Mouse (Mus musculus) C2C12 (cell line): ENCODE measurements around the gene Il21r. TPM values are rescaled to one million over a fixed set of nuclear protein-coding genes. Genes with fewer than 3 reads are reported as not detected.

Source experiments
- H3K27me3 ChIP-seq: one replicate; pipeline ENCODE4 v1.6.1; 2011; ENCODE audit not compliant: control insufficient read depth, insufficient read depth, insufficient read length
- H3K36me3 ChIP-seq: one replicate; pipeline ENCODE4 v1.6.1; 2011; ENCODE audit not compliant: control insufficient read depth, insufficient read depth
- H3K4me3 ChIP-seq: one replicate; pipeline ENCODE4 v1.5.1; 2011; ENCODE audit warnings: mild to moderate bottlenecking, control low read depth; ENCODE audit not compliant: poor library complexity, insufficient read depth, severe bottlenecking
- H3K79me2 ChIP-seq: one replicate; pipeline ENCODE4 v1.6.1; 2011; ENCODE audit not compliant: control insufficient read depth, insufficient read depth
- H3K79me3 ChIP-seq: one replicate; pipeline ENCODE4 v1.6.1; 2011; ENCODE audit warnings: low read depth, control low read depth
- H3ac ChIP-seq: one replicate; pipeline ENCODE3; 2011; ENCODE audit warnings: low read depth; ENCODE audit not compliant: control insufficient read depth, insufficient read length
- CEBPB ChIP-seq: IDR thresholded peaks from one replicate; pipeline ENCODE4 v1.6.1; 2011; ENCODE audit warnings: low read depth, mild to moderate bottlenecking, control low read depth, moderate library complexity
- CTCF ChIP-seq: IDR thresholded peaks from one replicate; pipeline ENCODE4 v1.5.1; 2011; ENCODE audit not compliant: control insufficient read depth, insufficient read depth, insufficient read length
- FOSL1 ChIP-seq: IDR thresholded peaks from one replicate; pipeline ENCODE4 v1.8.0; 2011; ENCODE audit warnings: mild to moderate bottlenecking, low read length; ENCODE audit not compliant: poor library complexity, insufficient read depth, severe bottlenecking
- MAX ChIP-seq: IDR thresholded peaks from one replicate; pipeline ENCODE4 v1.6.1; 2011; ENCODE audit warnings: mild to moderate bottlenecking, control low read depth
- MYOD1 ChIP-seq: IDR thresholded peaks from one replicate; pipeline ENCODE4 v1.6.1; 2011; ENCODE audit warnings: low read depth; ENCODE audit not compliant: control insufficient read depth, insufficient read length
- MYOG ChIP-seq: IDR thresholded peaks from one replicate; pipeline ENCODE4 v1.6.1; 2011; ENCODE audit not compliant: control insufficient read depth, insufficient read length; ENCODE audit errors: extremely low read depth
- USF1 ChIP-seq: IDR thresholded peaks from one replicate; pipeline ENCODE4 v1.6.1; 2011; ENCODE audit warnings: low read depth, mild to moderate bottlenecking, control low read depth, moderate library complexity
- polyA plus RNA-seq: library from polyadenylated mRNA; unstranded; fragments of >200 nt; fragmentation: generic; extraction: Trizol; gene quantifications from one replicate; pipeline ENCODE4 v1.2.1, GENCODE M21; 2012; ENCODE audit warnings: missing spikeins

Gene Il21r
- polyA plus RNA-seq, 1 experiment, result 0.35 TPM

DNA sequence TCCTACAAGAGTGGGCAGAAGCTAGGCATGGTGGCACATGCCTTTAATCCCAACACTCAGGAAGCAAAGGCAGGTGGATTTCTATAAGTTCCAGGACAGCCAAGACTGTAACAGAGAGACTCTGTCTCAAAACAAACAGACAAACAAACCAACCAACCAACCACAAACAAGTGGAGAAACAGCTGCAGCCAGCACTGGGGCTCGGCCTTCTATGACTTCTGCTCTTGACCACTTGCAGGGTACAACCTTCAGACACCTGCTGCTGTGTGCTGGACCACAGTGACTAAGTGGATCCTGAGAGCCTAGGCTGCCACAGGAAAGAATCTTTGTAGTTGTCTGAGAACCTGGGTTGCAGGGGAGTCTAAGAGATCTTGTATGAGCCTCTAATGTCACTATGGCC, 45.8 kb downstream of the Il21r start:
- H3ac ChIP-seq, result no peak overlapping the region
- TF ChIP-seq MYOG, result no peak
- no peak for TF ChIP-seq MYOD1
- TF ChIP-seq CEBPB, result no peak
- no peak for TF ChIP-seq USF1
- no peak for TF ChIP-seq FOSL1
- no peak for TF ChIP-seq CTCF
- TF ChIP-seq MAX, result no peak
- H3K4me3 ChIP-seq, result no peak overlapping the region
- no peaks in the 10 kb centered on the region for H3K79me3 ChIP-seq
- peaks cover 37% of the 10 kb centered on the region for H3K36me3 ChIP-seq
- H3K79me2 ChIP-seq, result no peaks in the 10 kb centered on the region
- no peaks in the 10 kb centered on the region for H3K27me3 ChIP-seq

DNA sequence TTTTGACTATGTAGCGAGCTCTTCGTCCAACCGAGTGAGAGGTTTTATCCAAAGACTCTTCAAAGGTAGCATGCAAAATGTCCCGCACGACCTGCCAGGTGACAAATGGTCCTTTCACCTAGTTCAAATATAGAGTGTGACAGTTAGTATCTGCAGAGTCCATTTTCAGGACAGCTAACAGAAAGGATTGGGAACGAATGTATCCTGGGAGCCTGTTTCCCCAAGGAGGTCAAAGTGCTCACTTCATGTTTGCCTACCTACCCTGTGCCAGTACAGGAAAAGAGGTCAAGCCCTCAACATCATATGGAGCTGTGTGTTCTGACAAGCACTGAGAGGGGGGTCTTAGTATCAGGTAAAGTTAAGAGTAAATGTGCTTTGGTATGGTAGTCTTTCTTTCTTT, 54.3 kb downstream of the Il21r start:
- H3K27me3 ChIP-seq, result no peaks in the 10 kb centered on the region
- no peaks in the 10 kb centered on the region for H3K79me3 ChIP-seq
- no peak overlapping the region for H3ac ChIP-seq
- TF ChIP-seq MYOG, result no peak
- no peak for TF ChIP-seq USF1
- TF ChIP-seq CEBPB, result no peak
- TF ChIP-seq MAX, result no peak
- no peak for TF ChIP-seq CTCF
- TF ChIP-seq MYOD1, result no peak
- TF ChIP-seq FOSL1, result no peak
- no peaks in the 10 kb centered on the region for H3K79me2 ChIP-seq
- no peak overlapping the region for H3K4me3 ChIP-seq
- peaks cover 64% of the 10 kb centered on the region for H3K36me3 ChIP-seq

DNA sequence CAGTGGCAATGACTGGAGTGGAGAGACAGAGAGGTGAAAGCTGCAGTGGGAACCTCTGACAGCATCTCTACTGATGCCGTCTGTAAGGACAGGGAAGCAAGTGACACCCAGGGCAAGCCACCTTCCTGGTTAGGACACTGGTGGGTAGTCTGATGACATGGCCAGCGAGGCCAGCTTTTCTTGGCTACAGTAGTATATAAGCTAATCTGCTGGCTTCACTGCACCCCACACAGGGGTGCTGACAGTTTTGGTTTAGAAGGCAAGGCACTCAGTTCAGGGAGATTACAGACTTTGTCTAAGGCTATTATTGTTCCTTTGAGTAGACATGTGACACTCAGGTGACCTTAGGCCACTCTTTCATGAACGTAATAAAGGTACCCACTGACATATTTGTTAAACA, 60.4 kb downstream of the Il21r start:
- H3K79me2 ChIP-seq, result no peaks in the 10 kb centered on the region
- H3ac ChIP-seq, result no peak overlapping the region

DNA sequence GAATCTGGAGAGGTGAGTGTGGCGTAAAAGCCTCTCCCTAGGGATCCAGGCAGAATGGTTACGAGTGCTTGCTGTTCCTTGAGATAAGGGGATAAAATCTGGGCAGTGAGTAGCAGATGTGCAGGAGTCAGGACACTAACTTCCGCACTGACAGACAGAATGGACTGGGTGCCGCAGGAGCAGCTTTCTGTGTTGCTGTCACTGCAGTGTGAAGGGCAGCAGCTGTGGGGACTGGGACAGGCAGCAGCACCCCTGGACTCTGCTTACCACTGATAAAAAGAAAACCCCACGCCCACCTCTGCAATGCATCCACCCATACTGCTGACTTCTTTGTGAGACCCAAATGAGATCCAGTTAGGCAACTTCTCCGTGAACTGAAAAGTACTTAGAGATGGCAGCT, 67.6 kb downstream of the Il21r start:
- Histone ChIP-seq H3ac (no peak overlapping the region), H3K36me3 (peaks cover 77% of the 10 kb centered on the region), H3K4me3 (no peak overlapping the region), H3K79me3 (no peaks in the 10 kb centered on the region), H3K27me3 (no peaks in the 10 kb centered on the region), H3K79me2 (no peaks in the 10 kb centered on the region)
- TF ChIP-seq MYOG, result no peak
- no peak for TF ChIP-seq MAX
- TF ChIP-seq CTCF, result no peak
- no peak for TF ChIP-seq USF1
- TF ChIP-seq CEBPB, result no peak
- TF ChIP-seq FOSL1, result no peak
- TF ChIP-seq MYOD1, result no peak

More for the DNA sequence above, 60.4 kb downstream of the Il21r start:
- peaks cover 60% of the 10 kb centered on the region for H3K36me3 ChIP-seq
- no peaks in the 10 kb centered on the region for H3K79me3 ChIP-seq
- no peaks in the 10 kb centered on the region for H3K27me3 ChIP-seq
- no peak overlapping the region for H3K4me3 ChIP-seq
- TF ChIP-seq CTCF, result no peak
- no peak for TF ChIP-seq USF1

DNA sequence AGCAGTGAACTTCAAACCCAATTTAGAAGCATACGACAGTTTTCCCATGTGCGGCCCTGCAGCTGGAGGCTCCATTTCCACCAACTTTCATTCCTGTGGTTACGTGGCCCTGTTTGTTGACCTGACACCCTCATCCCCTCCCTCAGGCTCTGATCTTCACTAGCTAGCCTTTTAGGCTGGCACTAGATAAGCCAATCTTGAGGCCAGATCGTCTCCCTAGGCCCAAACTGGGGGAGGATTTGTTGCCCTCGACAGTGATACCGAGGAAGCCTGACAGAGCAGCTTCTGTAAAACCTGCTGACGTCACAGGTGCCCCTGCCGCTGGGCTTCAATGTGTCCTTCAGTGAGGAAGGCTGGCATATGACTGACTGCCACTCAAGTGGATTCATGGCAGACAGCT, 68.2 kb downstream of the Il21r start:
- Histone ChIP-seq H3K36me3 (peaks cover 72% of the 10 kb centered on the region), H3ac (no peak overlapping the region), H3K79me2 (no peaks in the 10 kb centered on the region), H3K4me3 (no peak overlapping the region), H3K79me3 (no peaks in the 10 kb centered on the region), H3K27me3 (no peaks in the 10 kb centered on the region)
- TF ChIP-seq CTCF (no peak), MYOG (no peak), CEBPB (no peak)

GRCm38 (mm10) chr7:125674916-125675315, 71.7 kb downstream of the Il21r start:
- Histone ChIP-seq H3K27me3 (no peaks in the 10 kb centered on the region), H3ac (no peak overlapping the region), H3K4me3 (no peak overlapping the region), H3K79me2 (no peaks in the 10 kb centered on the region), H3K36me3 (peaks cover 72% of the 10 kb centered on the region), H3K79me3 (no peaks in the 10 kb centered on the region)
- TF ChIP-seq FOSL1 (no peak), CTCF (no peak), CEBPB (no peak), MYOG (no peak), MYOD1 (no peak), USF1 (no peak), MAX (no peak)

- TF ChIP-seq MYOD1, result no peak
- no peaks in the 10 kb centered on the region for H3K79me3 ChIP-seq
- H3K36me3 ChIP-seq, result peaks cover 57% of the 10 kb centered on the region
- H3K27me3 ChIP-seq, result no peaks in the 10 kb centered on the region
- H3K79me2 ChIP-seq, result no peaks in the 10 kb centered on the region
- no peak overlapping the region for H3ac ChIP-seq
- H3K4me3 ChIP-seq, result no peak overlapping the region
These were observed 75.5 kb downstream of the Il21r start for GRCm38 (mm10) chr7:125678756-125679155.
